Mouse (Mus musculus): ENCODE measurements around the gene Cdk9.

The Cdk9 gene

GRCm38 (mm10) chr2:32712934-32713817 is at the start of gene Cdk9:
TSS of gene Cdk9 (minus strand) at chr2:32713076.
- DNase-seq = peak; percentile 97 to 98

- no peak for DNase-seq
Measured at GRCm38 (mm10) chr2:32761859-32762258, 49.0 kb upstream of the Cdk9 start.

GRCm38 (mm10) chr2:32761361-32761760 is 48.5 kb upstream of the Cdk9 start:
- no peak for DNase-seq

GRCm38 (mm10) chr2:32759001-32759400 is 46.1 kb upstream of the Cdk9 start:
- DNase-seq = no peak

GRCm38 (mm10) chr2:32758503-32758902 is 45.6 kb upstream of the Cdk9 start:
- no peak for DNase-seq

- peak; percentile 97 to 99 for DNase-seq
Measured at GRCm38 (mm10) chr2:32757056-32757845, 44.4 kb upstream of the Cdk9 start, which contains the start of gene Tor2a. TSS of gene Tor2a (plus strand) at chr2:32757234.

GRCm38 (mm10) chr2:32756674-32757055 is 43.8 kb upstream of the Cdk9 start:
- no peak for DNase-seq

GRCm38 (mm10) chr2:32752181-32752580 is 39.3 kb upstream of the Cdk9 start:
- no peak for DNase-seq

- DNase-seq = no peak
Measured at GRCm38 (mm10) chr2:32751665-32752033, 38.8 kb upstream of the Cdk9 start.

- DNase-seq = no peak
Measured at GRCm38 (mm10) chr2:32750887-32751664, 38.2 kb upstream of the Cdk9 start.

GRCm38 (mm10) chr2:32750199-32750598 is 37.3 kb upstream of the Cdk9 start:
- DNase-seq = no peak

GRCm38 (mm10) chr2:32749082-32749481 is 36.2 kb upstream of the Cdk9 start:
- DNase-seq = no peak

- DNase-seq = no peak
Measured at GRCm38 (mm10) chr2:32744272-32744982, 31.6 kb upstream of the Cdk9 start.

- no peak for DNase-seq
Measured at GRCm38 (mm10) chr2:32742173-32742531, 29.3 kb upstream of the Cdk9 start.

- DNase-seq = no peak
Measured at GRCm38 (mm10) chr2:32741273-32742172, 28.6 kb upstream of the Cdk9 start.

GRCm38 (mm10) chr2:32740916-32741272 is 28.0 kb upstream of the Cdk9 start, which contains the start of gene 6330409D20Rik:
TSS of gene 6330409D20Rik (minus strand) at chr2:32741016.
- no peak for DNase-seq

GRCm38 (mm10) chr2:32739311-32739710 is 26.4 kb upstream of the Cdk9 start:
- no peak for DNase-seq

GRCm38 (mm10) chr2:32737008-32737407 is 24.1 kb upstream of the Cdk9 start:
- DNase-seq = no peak

GRCm38 (mm10) chr2:32736306-32736829 is 23.5 kb upstream of the Cdk9 start:
- no peak for DNase-seq

GRCm38 (mm10) chr2:32734933-32735332 is 22.1 kb upstream of the Cdk9 start:
- DNase-seq = no peak

GRCm38 (mm10) chr2:32734480-32734879 is 21.6 kb upstream of the Cdk9 start:
- no peak for DNase-seq

Measured in B cell, adult 2 months (primary cell).